Mouse (Mus musculus) gastrocnemius, postnatal 36 days (tissue): ENCODE measurements around the gene Tmc7. TPM values are rescaled to one million over a fixed set of nuclear protein-coding genes. Genes with fewer than 3 reads are reported as not detected.

Experiments used
- DNase-seq, 2 experiments: peaks; one replicate each; pipeline ENCODE4 v3.0.0; 2022
- intact Hi-C: fragments of 180-260 bp; cut with DNase I; formaldehyde crosslinking; loops from one replicate; pipeline ENCODE4 v1.15.1; 2025
- total RNA-seq, 2 experiments: library from RNA; stranded (reverse); gene quantifications; 2 replicates each; pipeline ENCODE4 v1.2.3; 2021

Gene Tmc7
- total RNA-seq, 2 experiments from 2014 or later = 7.3 to 7.9 TPM

DNA sequence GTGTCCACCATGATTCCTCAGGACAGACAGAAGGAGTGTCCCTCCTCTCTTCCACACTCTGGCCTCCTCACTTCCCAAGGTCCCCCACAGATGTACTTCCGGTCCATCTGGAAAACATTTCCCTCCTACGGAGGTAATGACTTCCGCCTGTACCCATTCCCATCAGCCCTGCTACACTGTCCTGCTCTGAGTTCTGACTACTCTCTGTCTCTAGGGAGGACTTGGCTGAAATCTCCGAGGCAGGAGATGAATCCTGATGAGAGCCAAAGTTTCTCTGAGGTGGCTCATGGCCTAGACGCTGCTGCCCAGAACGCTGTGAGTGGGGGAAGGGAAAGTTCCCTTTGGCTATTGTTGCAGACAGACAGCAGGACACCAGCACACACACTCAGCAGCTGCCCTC, 7.6 kb upstream of the Tmc7 start:
- intact Hi-C loops = no loop called here
- no peak for DNase-seq

DNA sequence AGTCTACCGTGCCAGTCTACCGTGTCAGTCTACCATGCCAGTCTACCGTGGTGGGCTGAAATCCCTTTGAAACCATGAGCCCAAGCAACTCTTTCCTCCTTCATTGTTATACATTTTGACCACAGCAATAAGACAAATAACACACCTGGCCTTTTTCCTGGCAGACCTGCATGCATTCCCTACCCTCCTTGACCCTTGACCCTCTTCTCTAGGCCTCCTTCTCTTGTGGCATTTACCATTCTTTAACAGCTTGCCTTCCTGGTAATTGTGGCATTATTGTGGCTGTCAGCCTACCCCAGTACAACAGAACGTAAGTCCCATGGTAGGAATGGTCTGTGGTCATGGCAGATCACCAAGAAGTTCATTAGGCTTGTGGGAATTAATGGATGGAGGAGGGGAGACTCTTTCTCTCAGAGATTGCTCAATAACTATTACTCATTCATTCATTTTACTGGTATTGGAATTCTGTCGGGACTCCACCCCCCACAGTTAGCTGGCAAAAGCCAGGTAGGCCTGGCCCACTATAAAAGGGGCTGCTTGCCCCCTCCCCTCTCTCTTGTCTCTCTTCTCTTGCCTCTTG, 6.3 kb upstream of the Tmc7 start:
- DNase-seq = no peak
- intact Hi-C loops = no loop called here

DNA sequence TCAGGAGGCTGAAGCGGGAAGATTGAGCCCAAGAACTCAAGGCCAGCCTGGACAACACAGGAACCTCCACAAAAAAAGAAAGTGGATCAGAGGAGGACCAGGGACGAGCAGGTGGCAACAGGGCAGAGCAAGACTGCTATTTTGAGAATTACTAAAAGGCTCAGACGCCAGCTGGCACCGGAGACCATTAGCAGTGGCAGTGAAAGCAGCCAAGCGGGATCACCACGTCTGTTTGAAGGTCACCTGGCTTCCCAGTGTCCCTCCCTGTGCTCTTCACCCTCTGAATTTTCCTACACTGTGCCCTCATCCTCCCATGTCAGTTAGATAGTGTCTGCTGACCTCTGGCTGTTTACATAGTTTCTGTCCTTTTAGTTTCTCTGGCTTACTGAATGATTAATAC, 1.3 kb upstream of the Tmc7 start:
- intact Hi-C loops = no loop called here

DNA sequence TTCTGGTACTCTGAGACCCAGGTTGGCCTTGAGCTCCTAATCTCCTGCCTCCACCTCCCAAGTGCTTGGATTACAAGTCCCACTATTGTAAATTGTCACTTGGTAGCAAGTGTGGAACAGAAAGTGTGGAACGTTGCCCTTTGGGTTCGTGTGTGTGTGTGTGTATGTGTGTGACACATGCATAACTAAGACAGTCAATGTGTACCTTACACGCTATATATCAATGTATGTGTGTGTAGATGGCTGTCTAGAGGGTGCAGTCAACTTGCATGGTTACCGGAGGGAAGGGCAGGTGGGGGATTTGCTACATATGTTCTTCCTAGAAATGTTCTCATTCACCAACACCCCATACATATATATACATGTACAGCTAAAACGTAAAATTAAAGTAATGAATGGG, 390 bp upstream of the Tmc7 start:
- intact Hi-C loops = no loop called here
- no peak for DNase-seq

More for the DNA sequence above, 1.3 kb upstream of the Tmc7 start:
- peak; percentile 36 to 57 for DNase-seq

DNA sequence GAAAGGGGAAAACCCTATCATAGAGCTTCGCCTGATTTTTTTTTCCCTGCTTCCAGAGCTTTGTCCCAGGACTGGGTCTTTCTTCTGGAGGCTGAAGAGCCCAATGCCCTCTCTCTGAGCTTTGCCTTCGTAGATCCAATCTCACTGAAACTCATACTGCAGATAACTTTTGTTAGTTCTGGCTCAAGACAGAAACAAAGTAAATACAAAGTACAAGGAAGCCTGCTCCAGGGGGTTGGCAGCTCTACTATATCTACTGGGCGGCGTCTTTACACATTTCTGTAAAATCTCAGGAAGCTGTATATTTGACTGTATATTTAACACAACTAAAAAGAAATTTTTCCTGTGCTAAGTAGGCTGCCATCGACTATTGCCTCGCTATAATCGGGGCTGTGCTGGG, 715 bp downstream of the Tmc7 start:
- intact Hi-C loops = no loop called here
- no peak for DNase-seq

DNA sequence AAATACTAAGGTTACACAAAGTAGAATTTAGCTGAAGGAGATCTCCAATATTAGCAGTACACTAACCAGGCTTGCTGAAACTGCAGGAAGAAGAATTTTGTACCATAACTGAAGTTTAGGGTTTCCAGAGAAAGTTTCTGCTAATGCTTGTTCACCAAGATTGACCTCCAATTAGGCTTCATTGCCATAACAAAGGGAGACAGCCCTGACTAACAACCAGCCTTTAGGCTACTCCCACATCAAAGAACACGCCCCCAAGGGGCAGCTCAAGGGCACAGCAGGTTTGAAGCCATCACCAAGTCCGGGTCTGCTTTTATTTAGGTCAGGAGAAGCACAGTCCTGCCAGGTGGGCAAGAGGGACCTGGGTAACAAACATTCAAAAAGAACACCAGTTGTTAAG, 4.6 kb downstream of the Tmc7 start:
- intact Hi-C loops = no loop called here
- no peak for DNase-seq

DNA sequence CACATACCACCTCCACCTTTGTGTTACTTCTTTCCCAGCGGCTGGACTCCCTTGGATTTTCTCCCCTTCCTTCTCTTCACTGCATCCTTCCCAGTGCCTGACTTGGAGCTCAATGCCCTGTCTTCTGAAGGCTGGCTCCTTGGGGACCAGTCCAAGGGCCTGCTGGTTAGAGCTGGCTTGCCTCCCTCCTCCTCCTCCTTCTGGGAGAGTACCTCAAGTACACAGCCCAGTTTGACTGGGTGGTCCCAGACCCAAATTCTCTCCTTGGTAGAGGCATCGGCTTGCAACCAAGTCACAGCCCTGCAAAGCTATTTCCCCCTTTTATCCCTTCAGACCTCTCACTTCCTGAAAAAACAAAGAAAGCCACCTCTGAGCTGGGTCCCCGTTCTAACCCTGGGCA, 6.3 kb downstream of the Tmc7 start:
- no peak for DNase-seq
- intact Hi-C loops = no loop called here

DNA sequence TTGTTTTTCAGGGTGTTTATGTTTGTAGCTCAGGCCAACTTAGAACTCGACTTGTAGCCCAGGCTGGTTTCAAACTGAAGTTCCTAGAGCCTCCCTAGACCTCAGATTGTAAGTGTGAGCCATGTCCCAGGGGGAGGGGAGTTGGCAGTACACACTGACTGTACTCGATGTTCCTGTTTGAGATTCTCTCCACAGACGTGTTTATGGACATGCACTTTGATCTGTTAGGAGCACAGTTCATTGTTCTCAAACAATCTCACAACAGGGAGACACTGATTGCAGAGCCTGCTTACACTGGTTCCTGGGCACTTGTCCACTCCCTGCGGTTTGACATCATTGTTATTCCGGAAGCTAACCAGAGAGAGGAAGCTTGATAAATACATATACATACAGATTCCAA, 12.5 kb downstream of the Tmc7 start:
- intact Hi-C loops = no loop called here
- no peak for DNase-seq

DNA sequence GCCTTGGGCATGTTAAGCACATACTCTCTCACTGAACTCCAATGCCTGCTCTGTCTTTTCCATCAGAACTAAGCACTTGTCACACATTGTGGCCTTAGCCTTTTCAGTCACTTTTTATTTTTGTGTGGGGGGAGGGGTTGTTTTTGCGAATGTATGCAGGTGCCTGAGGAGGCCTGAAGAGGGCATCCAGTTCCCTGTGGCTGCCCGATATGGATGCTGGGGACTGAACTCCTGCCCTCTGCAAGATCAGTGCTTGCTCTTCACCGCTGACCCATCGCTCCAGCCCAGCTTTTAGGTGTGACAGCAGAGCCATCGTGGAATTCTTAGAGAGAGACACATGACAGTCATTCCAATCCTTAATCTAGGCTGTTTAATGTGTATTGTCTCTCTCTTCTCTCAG, 13.2 kb downstream of the Tmc7 start:
- intact Hi-C loops = no loop called here

DNA sequence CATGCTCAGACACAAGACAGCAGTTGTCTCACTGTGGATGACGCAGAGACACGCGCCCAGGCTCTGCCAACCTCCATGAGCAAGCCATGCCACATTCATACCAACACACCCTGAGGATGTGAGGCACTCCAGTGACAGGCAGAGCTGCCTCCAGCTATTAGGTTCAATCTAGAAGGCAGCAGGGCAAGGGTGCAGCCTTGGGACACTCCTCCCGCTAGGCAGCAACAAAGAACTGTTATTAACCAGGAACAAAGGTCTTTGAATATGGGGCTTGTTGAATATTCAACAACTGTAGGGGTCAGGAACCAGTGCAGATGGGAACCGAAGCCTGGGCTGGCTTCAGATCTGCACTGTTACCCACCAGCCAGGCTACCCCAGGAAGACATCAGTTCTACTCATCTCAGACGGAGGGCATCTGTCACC, 15.4 kb downstream of the Tmc7 start:
- DNase-seq = no peak
- intact Hi-C loops = no loop called here

More for the DNA sequence above, 13.2 kb downstream of the Tmc7 start:
- no peak for DNase-seq

DNA sequence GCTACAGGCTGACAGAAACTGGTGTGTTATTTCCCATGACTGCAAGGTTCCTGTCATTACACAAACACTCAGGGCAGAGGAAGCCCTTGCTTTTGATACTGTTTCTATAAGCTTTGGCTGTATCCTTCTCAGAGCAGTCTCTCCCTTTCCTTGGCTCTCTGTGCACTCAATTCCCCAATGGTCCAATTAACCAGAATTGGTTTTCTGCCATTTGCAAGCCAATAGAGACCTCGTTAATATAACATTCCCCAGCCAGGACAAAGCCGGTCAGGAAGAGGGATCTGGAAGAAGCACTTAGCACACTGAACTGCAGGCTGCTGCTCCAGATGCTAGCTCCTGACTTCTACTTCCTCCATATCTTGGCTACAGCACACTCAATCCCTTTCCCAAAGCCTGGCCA, 30.2 kb downstream of the Tmc7 start:
- DNase-seq = no peak
- intact Hi-C loops = no loop called here

DNA sequence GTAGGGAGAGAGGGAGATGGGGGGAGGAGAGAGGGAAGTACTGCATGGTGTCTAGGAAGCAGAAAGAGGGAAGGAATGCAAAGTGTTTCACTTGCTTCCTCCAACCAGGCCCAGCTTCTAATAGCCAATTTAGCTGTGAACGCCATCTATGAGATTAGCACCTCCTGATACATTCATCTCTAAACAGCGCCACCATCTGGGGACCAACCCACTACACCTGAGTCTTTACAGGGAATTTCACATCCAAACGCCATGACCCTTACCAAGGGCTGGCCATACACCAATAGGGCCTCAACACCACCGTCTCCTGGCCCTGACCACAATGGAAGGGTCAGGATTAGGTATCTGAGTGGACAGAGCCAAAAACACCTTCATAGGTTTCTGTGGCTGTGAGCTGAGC, 30.7 kb downstream of the Tmc7 start:
- no peak for DNase-seq
- intact Hi-C loops = no loop called here

DNA sequence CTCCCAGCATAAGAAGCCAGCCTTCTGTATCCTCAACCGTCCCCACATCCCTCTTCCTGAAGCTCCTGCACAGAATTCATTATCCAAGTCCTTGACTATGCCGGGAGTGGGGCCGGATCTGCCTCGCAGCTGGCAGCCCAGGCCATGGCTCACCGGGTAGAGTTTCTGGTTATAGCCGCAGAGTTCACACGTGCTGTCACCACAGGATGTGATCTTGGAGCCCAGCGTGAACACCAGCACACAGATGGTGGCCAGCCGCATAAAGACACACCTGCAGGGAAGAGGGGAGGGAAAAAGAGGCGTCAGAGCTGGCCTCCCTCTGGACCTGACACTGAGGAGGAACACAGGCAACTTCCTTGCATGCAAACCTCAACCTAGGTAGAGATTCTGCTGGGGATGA, 37.1 kb downstream of the Tmc7 start:
- no peak for DNase-seq
- intact Hi-C loops = no loop called here

DNA sequence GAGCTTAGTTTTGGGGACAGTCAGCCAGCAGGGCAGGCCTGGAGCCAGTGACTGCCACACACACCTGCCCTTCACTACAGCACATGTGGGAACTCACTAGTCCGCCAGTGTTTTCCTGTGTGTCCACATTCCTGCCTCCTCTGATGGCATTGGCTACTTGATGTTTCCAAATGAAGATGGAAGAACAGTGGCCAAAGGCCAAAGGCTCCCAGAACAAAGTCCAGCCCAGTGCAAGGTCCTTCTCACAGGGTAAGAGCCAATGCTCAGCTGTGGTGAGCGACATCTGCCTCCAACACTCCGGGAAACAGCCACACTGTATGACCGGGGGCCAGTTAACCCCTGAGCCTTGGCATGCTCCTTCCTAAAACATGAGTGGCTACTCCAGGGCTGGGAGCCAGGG, 40.4 kb downstream of the Tmc7 start:
- intact Hi-C loops = no loop called here
- DNase-seq = no peak

DNA sequence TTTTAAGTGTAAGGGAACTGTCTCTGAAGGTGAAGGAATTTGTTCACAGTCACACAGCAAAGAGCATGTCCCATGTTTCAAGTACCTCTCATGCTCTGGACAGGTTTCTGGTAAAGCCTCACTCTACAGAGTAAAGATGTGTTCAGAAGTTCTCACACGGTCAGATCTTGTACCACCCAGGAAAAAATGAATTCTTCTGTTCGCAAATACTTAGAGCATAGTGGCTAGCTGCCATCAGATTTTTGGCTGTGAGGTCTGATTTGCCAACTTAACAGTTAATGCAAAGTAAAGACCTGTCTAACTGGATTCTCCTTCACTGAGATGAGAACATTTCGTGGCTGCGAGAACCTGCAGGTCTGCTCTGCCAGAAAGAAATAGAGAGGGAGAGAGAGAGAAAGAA, 49.5 kb downstream of the Tmc7 start:
- intact Hi-C loops = no loop called here
- no peak for DNase-seq

DNA sequence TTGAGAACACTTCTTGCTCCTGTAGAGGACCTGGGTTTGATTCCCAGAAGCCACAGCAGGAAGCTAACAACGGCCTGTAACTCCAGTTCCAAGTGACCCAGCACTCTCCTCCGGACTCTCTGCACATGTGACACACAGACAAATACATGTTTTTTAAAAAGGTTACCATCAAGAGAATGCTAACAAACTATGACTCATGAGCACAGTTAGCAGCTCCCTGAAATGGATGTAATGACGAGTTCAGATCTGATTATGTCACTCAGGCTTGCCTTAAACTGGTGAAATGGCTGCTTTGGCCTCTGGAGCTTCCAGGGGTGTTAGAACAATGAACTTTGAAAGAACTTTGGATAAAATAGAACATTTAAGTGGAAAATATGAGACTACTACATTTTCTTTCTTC, 50.2 kb downstream of the Tmc7 start:
- intact Hi-C loops = no loop called here
- no peak for DNase-seq

DNA sequence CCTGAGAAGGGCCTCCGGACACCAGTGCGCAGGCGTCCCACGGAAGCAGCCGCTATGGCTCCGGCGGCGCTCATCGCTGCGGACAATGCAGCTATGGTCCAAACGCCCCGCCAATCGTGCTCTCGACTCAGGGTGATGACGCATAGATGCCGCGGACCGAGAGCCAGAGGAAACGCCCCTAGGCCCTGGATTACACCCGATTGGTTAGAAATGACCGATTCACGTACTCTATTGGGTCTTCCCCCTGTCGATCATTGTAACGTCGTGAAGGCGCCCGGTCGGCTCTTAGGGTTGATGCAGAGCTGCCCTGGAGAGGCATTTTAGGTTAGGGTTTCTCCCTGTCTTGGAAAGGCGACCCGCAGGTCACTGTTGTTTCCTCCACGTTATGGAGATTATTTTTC, 51.4 kb downstream of the Tmc7 start, which contains the start of gene Coq7:
Gene Coq7, minus strand, starts transcription at position 179 of the 401 bp plus-strand sequence.
- DNase-seq = peak in 1 of 2 experiments; percentile 89
- intact Hi-C loops = no loop called here

DNA sequence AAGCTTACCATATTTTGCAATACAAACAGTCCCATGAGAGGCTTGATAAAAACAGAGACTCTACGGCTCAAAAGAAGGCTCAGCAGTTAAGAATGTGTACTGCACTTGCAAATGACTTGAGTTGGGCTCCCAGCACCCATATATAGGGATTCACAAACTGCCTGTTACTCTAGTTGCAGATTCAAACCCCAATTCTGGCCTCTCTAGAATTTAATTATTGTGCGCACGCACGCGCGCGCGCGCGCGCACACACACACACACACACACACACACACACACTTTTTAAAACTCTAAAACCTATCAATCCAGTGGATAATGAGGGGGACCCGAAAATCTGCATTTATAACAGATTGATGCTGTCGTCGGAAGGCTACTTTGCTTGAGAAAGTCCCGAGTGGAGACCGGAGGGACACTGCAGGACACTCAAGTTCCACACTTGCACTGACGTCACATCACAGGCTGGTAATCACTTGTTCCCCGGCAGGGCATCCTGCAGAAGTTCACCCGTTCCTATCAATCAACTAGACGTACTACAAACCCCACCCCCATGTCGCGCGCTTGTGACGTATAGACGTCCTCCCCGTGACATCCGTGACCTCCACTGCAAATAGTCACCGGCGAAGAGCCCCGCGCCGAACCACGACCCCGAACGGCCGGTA, 51.9 kb downstream of the Tmc7 start:
- peak; percentile 95 to 98 for DNase-seq
- intact Hi-C loops = no loop called here

DNA sequence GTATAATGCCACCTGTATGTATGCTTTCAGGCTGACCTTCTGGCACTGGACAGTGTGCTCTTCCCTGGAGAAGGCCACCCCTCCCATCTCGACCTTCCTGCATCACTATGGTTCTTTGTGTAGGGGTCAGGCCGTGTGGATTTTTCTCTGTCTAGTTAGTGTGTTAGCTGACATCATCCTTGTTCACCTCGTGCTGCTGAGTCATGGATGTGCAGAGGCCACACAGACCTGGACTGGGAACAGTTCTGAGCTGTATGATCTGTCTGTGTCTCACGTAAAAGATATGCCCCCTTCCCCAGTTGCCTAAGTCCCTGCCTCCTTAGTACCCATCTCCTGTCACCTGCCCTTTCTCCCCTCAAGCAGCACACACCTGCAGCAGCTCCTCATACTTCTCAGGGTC, 57.6 kb downstream of the Tmc7 start:
- intact Hi-C loops = no loop called here
- no peak for DNase-seq

DNA sequence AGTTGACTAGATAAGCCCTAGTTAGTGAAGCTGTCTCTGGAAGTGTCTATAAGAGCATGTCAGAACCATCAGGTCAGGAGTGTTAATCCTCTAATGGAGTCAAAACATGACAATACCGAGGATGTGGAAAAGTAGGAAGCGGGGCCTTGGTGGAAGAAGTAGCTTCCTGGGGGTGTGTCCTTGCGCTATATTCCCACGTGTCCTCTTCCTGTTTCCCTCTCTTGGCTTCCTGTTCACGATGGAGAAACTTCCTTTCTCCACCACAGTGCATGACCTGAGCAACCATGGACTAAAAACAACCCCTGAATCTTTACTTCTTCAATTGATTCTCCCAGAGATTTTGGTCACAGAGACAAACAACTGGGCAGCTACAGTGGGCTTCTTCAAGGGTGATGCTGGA, 62.5 kb downstream of the Tmc7 start:
- intact Hi-C loops = no loop called here
- no peak for DNase-seq

DNA sequence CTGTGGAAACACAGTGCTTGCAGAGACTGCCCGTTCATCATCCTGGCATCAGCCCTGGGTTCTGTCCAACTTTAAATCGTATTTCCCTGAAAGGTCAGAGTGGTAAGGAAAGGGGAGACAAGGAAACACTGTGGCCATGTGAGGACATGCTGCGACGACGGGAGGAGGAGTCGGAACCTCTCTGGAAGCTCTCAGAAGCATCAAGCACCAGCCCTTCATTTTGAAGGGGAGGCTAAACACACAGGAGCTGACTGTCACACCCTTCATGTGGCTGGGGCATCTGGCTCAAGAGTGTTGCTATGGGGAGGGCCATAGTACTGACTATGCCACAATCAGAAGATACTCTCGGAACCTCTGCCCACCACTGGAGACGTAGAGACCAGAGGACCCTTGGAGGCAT, 64.9 kb downstream of the Tmc7 start:
- no peak for DNase-seq
- intact Hi-C loops = loop anchor here (2.0 kb wide), 1 partner anchor 215 kb away; no protein-coding TSS in a partner anchor

DNA sequence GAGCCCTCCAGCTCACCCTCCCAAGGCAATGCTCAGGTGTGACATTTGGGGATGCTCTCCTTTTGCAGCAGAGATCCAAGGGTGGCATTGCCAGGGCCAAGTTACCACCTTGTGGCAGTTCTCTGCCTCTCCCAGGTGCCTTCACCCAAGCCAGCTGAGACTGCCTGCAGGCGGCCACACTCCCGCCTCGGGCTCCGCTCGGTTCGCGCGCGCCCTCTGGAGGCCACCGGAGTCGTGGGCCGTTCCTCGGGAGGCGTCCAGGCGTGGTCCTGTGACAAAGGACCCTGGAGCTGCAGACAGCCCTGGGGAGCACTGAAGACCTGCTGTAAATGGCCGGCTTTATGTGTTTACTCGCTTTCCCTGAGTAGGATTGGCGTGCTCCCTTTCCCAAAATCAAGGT, 65.8 kb downstream of the Tmc7 start:
- peak; percentile 70 to 77 for DNase-seq
- intact Hi-C loops = loop anchor here (1.0 to 2.0 kb wide), 2 partner anchors 70 to 214 kb away; partner anchors contain the start of gene Syt17
